Mouse (Mus musculus): Measurements from ENCODE around the gene Cadm4. TPM values are rescaled to one million over a fixed set of nuclear protein-coding genes. Genes with fewer than 3 reads are reported as not detected.

Gene Cadm4
- under 1 TPM in 1 of 2 experiments, not detected in 1; 0.25 TPM for polyA plus RNA-seq (2017; shearing (Covaris generic))

DNA sequence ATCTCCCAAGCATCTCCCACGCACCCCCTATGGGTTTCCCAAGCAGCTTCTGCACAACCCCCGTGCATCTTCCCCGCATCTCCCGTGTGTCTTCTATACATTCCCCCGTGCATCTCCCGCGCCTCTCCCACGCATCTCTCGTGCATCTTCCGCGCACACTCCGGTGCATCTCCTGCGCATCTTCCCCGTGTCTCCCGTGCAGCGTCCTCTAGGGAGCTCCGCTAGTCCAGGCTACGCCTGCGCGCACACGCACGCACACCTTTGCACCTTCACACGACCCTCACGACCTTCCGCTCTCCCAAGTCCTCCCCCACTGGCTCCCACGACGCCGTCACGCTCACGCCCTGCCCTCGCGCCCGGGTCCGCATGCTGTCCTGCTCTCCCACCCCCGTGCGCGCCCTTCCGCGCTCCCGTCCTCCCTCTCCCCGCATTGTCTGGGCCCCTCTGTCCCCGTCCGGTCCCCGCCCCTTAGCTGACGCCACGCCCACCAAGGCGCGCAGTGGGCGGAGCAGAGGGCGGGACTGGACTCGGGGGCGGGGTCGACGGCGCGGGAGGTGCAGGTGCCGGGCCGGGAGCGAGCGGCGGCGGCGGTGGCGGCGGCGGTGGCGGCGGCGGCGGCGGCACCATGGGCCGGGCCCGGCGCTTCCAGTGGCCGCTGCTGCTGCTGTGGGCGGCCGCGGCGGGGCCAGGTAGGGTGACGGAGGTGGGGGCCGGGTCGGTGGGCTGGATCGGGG is at the start of gene Cadm4:
Gene Cadm4 (plus strand): TSS at position 550 of the 734 bp plus-strand sequence.

DNA sequence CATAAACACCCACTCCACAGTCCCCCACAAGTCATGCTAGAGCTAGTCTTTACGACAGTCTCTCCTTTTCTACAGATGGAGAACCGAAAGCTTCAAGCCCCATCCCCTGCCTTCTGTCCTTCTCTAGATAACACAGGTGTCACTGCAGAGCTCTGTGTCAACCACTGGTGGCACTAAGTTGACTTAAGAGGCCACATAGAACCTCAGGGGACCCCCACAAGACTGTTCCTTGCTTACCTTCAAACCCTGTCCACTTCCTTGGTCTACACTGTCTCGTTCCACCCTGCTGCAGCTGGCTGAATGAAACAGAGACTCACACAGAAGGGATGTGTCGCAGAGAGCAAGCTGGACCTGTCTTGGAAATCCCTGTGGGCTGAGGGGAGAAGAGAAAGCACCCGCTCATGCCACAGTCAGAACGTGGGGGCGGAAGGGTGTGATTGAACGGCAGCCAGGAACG is 29.9 kb upstream of the Cadm4 start, which contains the start of gene Irgc1:
Gene Irgc1 (minus strand): TSS at position 443 of the 457 bp plus-strand sequence.

DNA sequence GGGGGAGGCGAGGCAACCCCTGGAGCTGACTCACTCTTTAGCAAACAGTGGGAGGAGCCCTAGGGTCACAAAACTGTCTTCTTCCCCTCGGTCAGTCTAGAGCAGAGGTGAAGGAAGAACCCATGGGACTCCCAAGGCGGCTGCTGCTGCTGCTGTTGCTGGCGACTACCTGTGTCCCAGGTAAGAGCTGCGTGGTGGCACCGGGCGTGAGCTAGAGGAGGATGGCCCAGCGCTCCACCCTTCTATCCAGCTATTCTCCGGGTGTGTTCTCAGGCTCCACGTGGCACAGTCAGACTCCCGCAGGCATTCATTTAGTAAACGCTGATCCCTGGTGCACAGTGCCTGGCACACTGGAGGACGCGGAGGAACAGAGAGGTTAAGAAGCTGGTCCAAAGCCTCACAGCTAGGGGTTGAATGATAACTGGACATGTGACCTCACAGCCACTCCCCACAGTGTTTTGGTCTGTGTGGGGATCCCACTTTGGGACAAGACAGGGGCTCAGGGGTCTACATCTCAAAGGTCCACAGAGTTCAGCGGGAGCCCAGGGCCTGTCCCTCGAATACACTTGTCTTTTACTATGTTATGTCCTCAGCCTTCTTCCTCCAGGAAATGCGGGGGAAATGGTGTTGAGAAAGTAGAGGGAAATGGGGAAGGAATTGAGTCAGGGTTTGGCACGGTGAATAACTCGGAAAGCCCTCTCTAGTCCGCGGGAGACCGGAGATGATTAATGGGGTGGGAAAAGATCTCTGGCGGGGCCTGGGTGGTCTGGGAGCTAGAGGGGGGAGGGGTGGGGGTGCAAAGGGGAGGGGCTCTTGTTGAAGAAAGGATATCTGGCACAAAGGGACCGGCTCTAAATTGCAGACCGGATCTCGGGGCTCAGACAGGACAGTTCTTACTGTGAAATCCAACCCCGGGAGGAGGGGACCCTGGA is 19.2 kb upstream of the Cadm4 start, which contains the start of gene Plaur:
Gene Plaur (plus strand): TSS at position 97 of the 932 bp plus-strand sequence.

DNA sequence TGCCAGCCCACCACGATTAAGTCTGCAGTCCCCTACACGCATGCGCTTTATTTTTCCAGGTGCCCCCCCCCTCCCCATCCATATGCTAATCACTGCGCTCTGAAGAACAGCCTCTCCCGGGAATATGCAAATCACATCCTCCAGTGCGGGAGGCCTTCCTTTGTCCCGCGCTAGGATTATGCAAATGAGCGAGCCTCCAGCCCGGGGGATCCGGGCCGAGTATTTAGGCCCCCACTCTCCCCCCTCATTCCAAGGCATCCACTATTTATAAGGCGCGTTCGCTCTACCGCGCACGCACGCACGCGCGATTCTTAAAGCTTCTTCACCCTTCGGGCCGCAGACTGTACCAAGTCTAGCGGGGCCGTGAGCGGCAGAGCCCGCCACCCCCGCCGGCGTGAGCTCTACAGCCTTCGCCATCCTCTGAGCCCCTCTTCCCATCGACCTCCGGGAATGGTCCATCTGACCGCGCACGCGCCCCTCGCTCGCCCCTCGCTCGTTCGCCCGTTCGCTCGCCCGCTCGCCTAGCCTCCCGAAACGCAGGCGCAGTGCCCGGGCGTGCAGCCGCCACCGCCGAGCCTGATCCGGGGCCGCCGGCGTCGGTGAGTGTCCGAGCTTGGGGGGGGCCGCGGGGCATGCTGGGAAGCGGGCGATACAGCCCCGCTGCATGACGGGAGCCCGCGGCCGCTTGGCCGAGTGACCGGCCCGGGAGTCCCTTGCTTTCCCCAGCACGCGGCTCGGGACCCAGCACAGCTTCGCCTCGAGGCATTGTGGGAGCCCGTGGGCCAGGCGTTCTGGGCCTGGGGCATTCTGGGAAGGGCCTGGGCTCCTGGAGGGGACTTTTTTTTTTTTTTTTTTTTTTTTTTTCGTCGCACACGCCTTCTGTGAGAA is 25.3 kb downstream of the Cadm4 start, which contains the start of gene Zfp428:
Gene Zfp428 (plus strand): TSS at position 169 of the 888 bp plus-strand sequence.

DNA sequence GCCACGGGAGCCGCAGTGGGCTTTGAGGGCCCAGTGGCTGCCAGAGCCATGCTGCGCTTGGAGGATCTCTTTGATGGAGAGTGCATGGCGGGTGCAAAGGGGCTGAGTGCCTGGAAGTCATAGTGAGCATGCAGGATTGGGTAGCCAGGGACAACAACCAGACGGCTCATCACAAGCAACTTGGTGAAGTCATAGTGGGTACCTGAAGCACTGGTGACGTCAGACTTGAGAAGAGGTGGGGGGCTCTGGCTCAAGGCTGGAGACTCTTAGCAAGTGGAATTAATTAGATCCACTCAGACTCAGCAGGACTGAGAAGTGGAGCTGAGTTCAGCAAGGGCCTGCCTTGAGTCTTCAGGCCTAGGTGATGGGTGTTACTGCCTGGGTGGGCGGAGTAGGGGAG is 30.5 kb downstream of the Cadm4 start, which contains the start of gene AC161166.1:
Gene AC161166.1 (minus strand): TSS at position 101 of the 400 bp plus-strand sequence.

DNA sequence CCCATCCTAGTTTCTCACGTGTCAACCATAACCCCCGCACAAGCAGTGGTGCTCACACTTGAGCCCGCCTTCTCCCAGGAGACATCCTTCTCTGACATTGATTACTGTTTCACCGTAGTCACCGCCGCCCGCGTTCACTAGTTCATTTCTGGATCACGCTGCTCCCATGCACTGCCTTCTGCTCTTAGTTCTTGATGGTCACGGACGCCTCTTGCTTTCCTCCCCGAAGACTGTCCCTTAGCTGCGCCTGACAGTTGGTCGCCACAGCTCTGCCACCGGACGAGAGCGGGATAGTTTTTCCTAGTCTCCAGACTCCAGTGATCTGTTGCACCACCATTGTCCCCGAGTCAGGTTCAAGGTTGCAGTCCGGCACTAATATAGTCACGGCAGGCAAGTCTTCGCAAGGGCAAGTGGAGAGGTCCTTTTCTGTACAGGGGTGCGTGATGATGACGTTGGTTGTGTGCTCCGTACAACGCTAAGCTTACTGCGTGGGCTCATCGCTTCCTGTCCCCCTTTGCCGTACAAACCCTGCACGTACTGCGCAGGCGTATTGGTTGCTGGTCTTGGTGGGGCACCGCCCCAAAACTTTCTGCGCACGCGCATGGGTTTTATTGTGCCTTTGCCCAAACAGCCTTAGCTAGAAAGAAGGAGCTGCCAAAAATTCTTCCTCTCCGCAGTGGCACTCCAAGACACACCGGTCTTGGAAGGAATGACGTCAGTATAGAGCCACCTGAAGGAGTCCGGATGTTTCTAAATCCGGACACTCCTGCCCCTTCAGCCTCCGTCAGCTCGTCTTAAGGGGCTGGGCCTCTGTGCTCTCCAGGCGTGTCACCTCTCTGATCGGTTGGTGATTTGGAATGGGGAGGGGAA is 48.5 kb downstream of the Cadm4 start, which contains the start of gene Irgq:
Gene Irgq (plus strand): TSS at position 628 of the 870 bp plus-strand sequence.

DNA sequence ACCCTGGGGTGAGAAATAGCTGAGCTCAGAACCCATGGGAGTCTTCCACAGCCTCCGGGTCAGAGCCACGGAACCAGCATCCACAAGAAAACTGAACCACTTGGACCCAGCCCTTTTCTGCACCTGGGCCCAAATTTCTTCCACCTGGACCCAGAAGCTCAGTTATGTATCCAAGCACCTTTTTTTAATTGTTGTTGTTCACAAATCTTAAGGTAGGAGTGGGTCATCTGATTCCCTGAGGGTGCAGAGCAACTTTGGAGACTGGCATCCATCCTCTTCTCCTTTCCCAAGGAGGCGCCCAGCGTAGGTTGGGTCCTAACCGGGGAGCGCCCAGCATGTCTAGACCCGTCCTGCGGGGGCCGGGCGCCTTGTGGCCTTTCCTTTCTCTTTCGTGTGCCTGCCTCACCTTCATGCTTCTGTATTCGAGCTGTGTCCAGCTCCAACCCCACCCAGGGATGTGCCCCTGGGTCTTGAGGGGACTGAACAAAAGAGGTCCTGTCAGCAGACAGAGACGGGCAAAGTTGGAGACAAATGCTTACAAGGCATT is 64.3 kb downstream of the Cadm4 start, which contains the start of the genes Pinlyp and Xrcc1:
Gene Pinlyp (minus strand): TSS at position 51 of the 547 bp plus-strand sequence.
Gene Xrcc1 (plus strand): TSS at position 222 of the 547 bp plus-strand sequence.

Other genes with a start within 250 kb of the Cadm4 start
- 1 to 10 TPM; 2.6 TPM for gene Zfp109, start 244.5 kb upstream of the Cadm4 start, polyA plus RNA-seq (2017; shearing (Covaris generic))
- under 1 TPM in 1 of 2 experiments, not detected in 1; 0.64 TPM for gene Zfp108, start 227.2 kb upstream of the Cadm4 start, polyA plus RNA-seq (2017; shearing (Covaris generic))
- 1 to 10 TPM in 1 of 2 experiments, under 1 TPM in 1; 0.38 to 4.9 TPM for gene Zfp93, start 211.6 kb upstream of the Cadm4 start, polyA plus RNA-seq (2017; shearing (Covaris generic))
- 10 to 100 TPM; 12.4 to 17.5 TPM for gene Zfp61, start 180.8 kb upstream of the Cadm4 start, polyA plus RNA-seq (2017; shearing (Covaris generic))
- gene Zfp94, start 165.4 kb upstream of the Cadm4 start, polyA plus RNA-seq (2017; shearing (Covaris generic)), result 10 to 100 TPM in 1 of 2 experiments, 1 to 10 TPM in 1; 6.6 to 10.0 TPM
- not detected for gene Tescl, start 148.1 kb upstream of the Cadm4 start, polyA plus RNA-seq (2017; shearing (Covaris generic))
- gene Lypd5, start 132.8 kb upstream of the Cadm4 start, polyA plus RNA-seq (2017; shearing (Covaris generic)), result not detected
- gene Kcnn4, start 111.8 kb upstream of the Cadm4 start, polyA plus RNA-seq (2017; shearing (Covaris generic)), result 100 to 1,000 TPM; 272 to 290 TPM
- 10 to 100 TPM; 48.9 to 57.5 TPM for gene Smg9, start 82.4 kb upstream of the Cadm4 start, polyA plus RNA-seq (2017; shearing (Covaris generic))
- under 1 TPM in 1 of 2 experiments, not detected in 1; 0.10 TPM for gene Irgc1, start 29.7 kb upstream of the Cadm4 start, polyA plus RNA-seq (2017; shearing (Covaris generic))
- gene Plaur, start 19.5 kb upstream of the Cadm4 start, polyA plus RNA-seq (2017; shearing (Covaris generic)), result 1 to 10 TPM in 1 of 2 experiments, under 1 TPM in 1; 0.31 to 3.7 TPM
- gene Zfp428, start 25.0 kb downstream of the Cadm4 start, polyA plus RNA-seq (2017; shearing (Covaris generic)), result 1 to 10 TPM; 1.3 to 2.3 TPM
- under 1 TPM in 1 of 2 experiments, not detected in 1; 0.17 TPM for gene AC161166.1, start 30.4 kb downstream of the Cadm4 start, polyA plus RNA-seq (2017; shearing (Covaris generic))
- gene Irgq, start 48.7 kb downstream of the Cadm4 start, polyA plus RNA-seq (2017; shearing (Covaris generic)), result 1 to 10 TPM; 1.8 to 3.9 TPM
- not detected for gene Pinlyp, start 64.1 kb downstream of the Cadm4 start, polyA plus RNA-seq (2017; shearing (Covaris generic))
- gene Xrcc1, start 64.3 kb downstream of the Cadm4 start, polyA plus RNA-seq (2017; shearing (Covaris generic)), result 10 to 100 TPM; 46.1 to 52.3 TPM
- 10 to 100 TPM; 19.5 to 23.5 TPM for gene Ethe1, start 105.5 kb downstream of the Cadm4 start, polyA plus RNA-seq (2017; shearing (Covaris generic))
- gene Zfp575, start 105.6 kb downstream of the Cadm4 start, polyA plus RNA-seq (2017; shearing (Covaris generic)), result under 1 TPM; 0.28 to 0.32 TPM
- under 1 TPM; 0.50 to 0.64 TPM for gene Phldb3, start 128.7 kb downstream of the Cadm4 start, polyA plus RNA-seq (2017; shearing (Covaris generic))
- not detected for gene Lypd3, start 154.5 kb downstream of the Cadm4 start, polyA plus RNA-seq (2017; shearing (Covaris generic))
- not detected for gene Tex101, start 194.7 kb downstream of the Cadm4 start, polyA plus RNA-seq (2017; shearing (Covaris generic))
- gene BC049730, start 227.2 kb downstream of the Cadm4 start, polyA plus RNA-seq (2017; shearing (Covaris generic)), result not detected
- gene Gm4763, start 244.9 kb downstream of the Cadm4 start, polyA plus RNA-seq (2017; shearing (Covaris generic)), result not detected